Mouse (Mus musculus) erythroblast, embryonic 14.5 days (primary cell): ENCODE measurements around the gene Krt83.

Experiments
- GATA1 ChIP-seq: IDR thresholded peaks from 2 replicates; pipeline ENCODE4 v1.6.1; 2012; ENCODE audit warnings: low read length, inconsistent platforms, mixed read lengths
- TAL1 ChIP-seq: IDR thresholded peaks from 3 replicates; pipeline ENCODE4 v1.6.1; 2012; ENCODE audit warnings: low read length, inconsistent platforms, mixed read lengths

DNA sequence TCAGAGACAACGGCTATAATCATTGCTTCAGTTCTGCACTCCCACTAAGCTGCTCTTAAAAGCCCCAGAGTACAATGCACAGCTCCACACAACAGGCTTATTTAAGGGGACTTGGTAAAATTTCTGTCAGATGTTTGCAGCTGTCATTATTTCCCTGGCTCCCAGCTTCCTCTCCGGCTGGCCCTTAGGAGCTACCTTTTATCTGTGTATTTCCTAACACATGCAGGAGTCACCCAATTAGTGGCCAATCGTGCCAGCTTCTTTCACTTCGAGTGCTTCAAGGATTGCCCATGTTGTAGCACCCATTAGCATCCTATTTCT lies 47.2 kb upstream of the Krt83 start:
- TF ChIP-seq GATA1 (no peak), TAL1 (no peak)
